Mouse (Mus musculus) large intestine, adult 2 months (tissue): ENCODE measurements at regions not wholly inside any gene's neighbourhood (a gene's known extent, or its start where the extent isn't known, plus 50 kb on each side); places are given as distances from the start of the nearest gene placed in this dataset.

Experiments used
- DNase-seq: peaks from one replicate; pipeline ENCODE4 v3.0.0-alpha.2; 2012; ENCODE audit warnings: low read depth, low spot score
- WGBS: fragments of 180-500 bp; shearing (Covaris S2); methylation state at CpG from one replicate; pipeline ENCODE4 v1.1.7; 2018; 5-methylcytosine and 5-hydroxymethylcytosine counted together

- no peak for DNase-seq
- WGBS, result 59% methylated on average over 11 of the region's 11 CpGs
Measured at GRCm38 (mm10) chr2:173448546-173449187, 73.7 kb upstream of the 1700021F07Rik start.

GRCm38 (mm10) chr2:173449198-173449597 is 73.2 kb upstream of the 1700021F07Rik start:
- DNase-seq, result no peak
- 50% methylated on average over 5 of the region's 5 CpGs for WGBS

GRCm38 (mm10) chr2:173451993-173452481 is 70.3 kb upstream of the 1700021F07Rik start:
- DNase-seq, result peak; percentile 2
- WGBS, result 14% methylated on average over 15 of the region's 15 CpGs

- no peak for DNase-seq
- 69% methylated on average over 4 of the region's 4 CpGs for WGBS
Measured at GRCm38 (mm10) chr2:173452800-173453199, 69.6 kb upstream of the 1700021F07Rik start.

DNA sequence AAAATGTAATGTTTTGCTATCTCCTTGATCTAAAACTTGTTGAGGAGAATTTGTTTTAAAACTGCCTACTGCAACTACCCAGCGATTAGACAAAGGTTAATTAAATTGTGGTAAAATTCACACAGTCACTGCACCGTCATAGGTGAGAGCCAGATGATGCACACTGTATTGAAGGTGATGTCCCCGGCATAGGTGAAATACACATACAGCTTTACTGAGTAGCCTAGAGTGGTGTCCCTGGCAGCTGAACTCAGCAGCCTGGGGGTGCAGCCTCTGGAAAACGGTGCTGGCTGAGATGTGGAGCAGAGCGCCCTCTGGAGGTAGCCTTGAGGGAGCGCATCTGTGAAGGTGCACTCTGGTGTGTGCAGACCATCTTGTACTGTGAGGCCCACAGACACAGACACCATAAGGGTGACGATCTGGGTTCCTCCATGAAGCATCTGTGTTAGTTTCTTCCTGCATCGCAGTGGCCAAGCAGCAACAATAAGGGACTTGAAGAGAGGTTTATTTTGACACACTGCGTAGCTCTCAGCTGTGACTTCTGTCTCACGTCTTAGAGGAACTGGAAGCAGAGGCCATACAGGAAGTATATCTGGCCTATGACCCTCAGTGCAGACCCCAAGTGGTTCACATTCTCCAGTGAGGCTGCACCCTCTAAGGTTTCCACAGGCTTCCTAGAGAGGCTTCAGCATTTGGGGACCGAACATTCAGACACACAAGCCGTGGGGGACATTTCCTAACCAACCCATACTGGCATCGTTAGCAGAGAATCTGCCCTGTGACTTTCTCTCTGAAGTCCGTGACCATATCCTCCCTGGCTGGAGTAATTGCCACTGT is 68.6 kb upstream of the 1700021F07Rik start:
- DNase-seq, result peak; percentile 16
- WGBS, result 76% methylated on average over 14 of the region's 14 CpGs

DNA sequence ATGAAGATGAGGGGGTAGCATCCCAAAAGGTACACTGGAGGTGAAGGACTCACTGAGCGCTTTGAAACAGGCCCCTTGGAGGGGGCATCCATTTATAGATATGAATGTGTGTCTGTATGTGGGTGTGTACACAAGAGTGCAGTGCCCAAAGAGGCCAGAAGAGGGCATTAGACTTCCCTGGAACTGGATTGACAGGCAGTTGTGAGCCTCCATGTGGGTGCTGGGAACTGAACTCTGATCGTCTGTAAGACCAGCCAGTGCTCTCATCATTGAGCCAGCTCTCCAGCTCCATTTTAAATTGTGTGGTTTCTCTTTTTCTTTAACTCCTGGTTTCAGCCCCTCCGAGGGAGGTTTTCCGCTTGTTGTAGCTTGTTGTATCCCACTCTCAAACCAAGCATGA is 67.6 kb upstream of the 1700021F07Rik start:
- DNase-seq, result no peak
- WGBS, result 97% methylated on average over 4 of the region's 4 CpGs

GRCm38 (mm10) chr2:173455216-173455615 is 67.2 kb upstream of the 1700021F07Rik start:
- 88% methylated on average over 12 of the region's 12 CpGs for WGBS
- DNase-seq, result no peak

DNA sequence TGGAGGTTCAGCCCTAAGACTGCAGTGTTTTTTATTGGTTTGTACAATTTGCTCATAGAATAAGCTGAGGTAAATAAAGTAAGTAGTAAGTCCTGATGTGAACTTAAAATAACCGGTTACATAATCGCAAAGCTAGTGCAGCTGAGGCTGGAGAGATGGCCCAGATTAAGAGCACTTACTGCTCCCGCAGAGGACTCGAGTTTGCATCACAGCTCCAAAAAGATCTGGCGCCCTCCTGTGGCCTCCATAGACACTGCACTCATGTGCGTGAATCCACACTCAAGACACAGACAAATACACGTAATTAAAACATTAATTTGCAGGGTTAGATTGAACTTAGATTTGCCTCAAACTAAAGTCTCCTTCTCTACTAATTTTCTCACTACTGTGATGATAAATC is 66.3 kb upstream of the 1700021F07Rik start:
- WGBS, result 80% methylated on average over 7 of the region's 7 CpGs
- DNase-seq, result no peak

- 80% methylated on average over 9 of the region's 9 CpGs for WGBS
- DNase-seq, result no peak
Measured at GRCm38 (mm10) chr2:173456924-173457623, 65.3 kb upstream of the 1700021F07Rik start.

- no peak for DNase-seq
- 90% methylated on average over 18 of the region's 18 CpGs for WGBS
Measured at GRCm38 (mm10) chr2:173457624-173458320, 64.6 kb upstream of the 1700021F07Rik start.

DNA sequence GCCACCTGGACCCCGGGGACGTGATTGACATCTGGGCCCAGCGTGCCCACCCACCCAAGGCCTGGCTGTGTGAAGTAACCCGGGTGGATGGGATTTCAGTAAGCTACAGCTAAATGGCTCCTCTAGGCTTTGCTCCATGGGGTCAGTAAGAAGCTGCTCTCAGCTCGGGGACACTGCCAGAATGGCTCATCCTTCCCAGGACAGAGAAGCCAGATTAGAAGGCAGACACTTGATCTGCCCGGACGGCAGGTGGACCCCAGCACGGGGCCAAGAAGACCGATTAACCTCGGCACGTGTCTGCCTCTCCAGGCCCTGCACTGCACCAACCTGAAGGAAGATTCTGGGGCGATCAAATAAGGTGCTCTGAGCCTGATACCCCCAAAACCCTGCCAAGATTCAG is 63.5 kb upstream of the 1700021F07Rik start:
- WGBS, result 81% methylated on average over 12 of the region's 12 CpGs
- no peak for DNase-seq

DNA sequence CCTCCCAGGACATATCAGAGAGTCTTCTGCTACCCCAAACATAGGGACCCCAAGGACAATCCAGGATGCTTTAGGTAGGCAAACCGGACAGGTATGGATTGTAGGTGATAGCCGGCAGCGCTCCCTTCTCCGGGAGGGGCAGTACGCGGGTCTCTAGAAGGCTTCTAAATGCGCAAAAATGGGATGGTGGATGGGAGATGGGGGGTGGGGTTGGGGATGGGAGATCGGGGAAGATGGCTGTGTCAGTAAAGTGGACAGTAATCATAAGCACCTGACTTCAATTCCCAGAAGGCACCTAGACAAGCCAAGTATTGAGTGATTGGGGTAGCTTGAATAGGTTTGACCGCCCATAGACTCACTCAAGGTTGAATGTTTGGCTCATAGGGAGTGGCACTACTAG is 59.1 kb upstream of the 1700021F07Rik start:
- no peak for DNase-seq

DNA sequence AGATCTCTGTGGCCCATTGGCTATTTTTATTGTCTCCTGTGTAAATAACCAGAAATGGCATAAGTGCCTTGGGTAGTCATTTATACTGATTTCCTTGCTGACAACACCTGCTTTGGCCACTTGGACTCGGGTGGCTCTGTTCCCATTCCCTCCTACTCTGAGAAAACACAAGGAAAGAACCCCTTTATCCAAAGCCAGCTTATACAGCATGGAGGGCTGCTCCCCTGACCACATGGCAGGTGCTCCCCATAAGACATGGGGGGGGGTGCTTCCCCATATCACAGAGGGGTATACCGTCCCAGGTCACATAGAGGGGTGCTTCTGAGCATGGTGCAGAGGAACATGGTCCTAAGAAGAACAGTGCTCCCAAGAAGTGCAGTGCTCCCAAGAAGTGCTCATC is 57.8 kb upstream of the 1700021F07Rik start:
- 94% methylated on average over 2 of the region's 2 CpGs for WGBS
- no peak for DNase-seq

More for the DNA sequence above, 59.1 kb upstream of the 1700021F07Rik start:
- WGBS, result 92% methylated on average over 9 of the region's 9 CpGs

DNA sequence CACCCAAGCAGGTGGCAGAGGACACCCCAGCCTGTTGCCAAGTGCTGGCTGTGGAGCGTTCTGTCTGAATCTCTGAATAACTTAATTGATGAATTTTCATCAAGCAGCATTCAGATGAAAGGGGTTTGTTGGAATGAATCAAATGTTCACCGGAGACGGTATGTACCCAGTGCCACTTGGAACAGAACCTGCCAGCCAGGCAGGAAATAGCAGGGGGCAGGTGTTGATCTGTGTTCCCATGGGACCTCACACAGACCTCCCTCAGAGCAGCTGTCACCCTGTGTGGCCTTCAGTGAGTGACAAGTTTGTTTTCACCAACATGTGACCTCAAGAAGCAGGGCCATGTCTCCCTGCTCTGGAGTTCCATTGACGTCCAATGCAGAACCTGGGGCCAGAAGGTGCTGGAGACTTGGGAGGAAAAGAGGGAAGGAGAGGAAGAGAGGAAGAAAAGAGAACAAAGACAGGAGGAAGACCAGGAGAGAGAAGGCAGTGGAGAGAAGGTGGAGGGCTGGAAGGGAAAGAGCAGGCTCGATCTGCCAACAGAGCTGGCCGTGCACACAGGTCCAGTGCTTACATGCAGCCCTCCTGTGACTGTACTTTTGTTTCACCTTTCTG is 57.3 kb upstream of the 1700021F07Rik start:
- 75% methylated on average over 6 of the region's 6 CpGs for WGBS
- no peak for DNase-seq

DNA sequence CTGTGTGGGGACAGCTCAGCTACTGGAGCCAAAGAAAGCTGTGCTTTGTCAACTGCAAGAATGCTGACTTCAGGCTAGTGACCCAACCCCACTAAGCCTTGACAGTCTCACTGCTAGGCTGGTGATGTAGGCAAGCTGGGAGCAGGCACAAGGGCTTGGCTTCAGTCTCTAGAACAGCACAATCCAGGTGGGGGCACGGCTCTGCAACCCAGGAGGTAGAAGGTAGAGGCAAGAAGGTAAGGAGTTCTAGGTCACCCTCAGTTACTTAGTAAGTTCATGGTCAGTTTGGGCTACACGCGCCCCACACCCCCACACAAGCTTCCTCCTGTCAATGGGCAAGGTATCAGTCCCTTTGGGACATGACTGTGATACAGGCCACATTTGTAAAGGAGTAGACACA is 54.2 kb upstream of the 1700021F07Rik start:
- 88% methylated on average over 3 of the region's 3 CpGs for WGBS
- no peak for DNase-seq

- no peak for DNase-seq
Measured at GRCm38 (mm10) chr2:173469756-173470155, 52.6 kb upstream of the 1700021F07Rik start.

More at GRCm38 (mm10) chr2:173469756-173470155, 52.6 kb upstream of the 1700021F07Rik start:
- 68% methylated on average over 7 of the region's 7 CpGs for WGBS
